Mouse (Mus musculus): ENCODE data around the gene St3gal6.

St3gal6 gene

GRCm38 (mm10) chr16:58432384-58432783 is 91.7 kb downstream of the St3gal6 start:
- no peak for DNase-seq (ENCODE audit: low read depth, low spot score)

- no peak for DNase-seq (ENCODE audit: low read depth, low spot score)
Measured at GRCm38 (mm10) chr16:58430246-58430645, 93.8 kb downstream of the St3gal6 start.

- no peak for DNase-seq (ENCODE audit: low read depth, low spot score)
Measured at GRCm38 (mm10) chr16:58421696-58422354, 102.2 kb downstream of the St3gal6 start.
